Mouse (Mus musculus) liver, adult 2 months (tissue): ENCODE measurements around the gene Cavin1.

ENCODE experiments used
- CTCF ChIP-seq: fragments of 200-500 bp; IDR thresholded peaks from 2 replicates; pipeline ENCODE4 v1.5.1; 2011; ENCODE audit warnings: low read depth, low read length, control low read depth
- POLR2A ChIP-seq: fragments of 200-500 bp; IDR thresholded peaks from 2 replicates; pipeline ENCODE4 v1.6.1; 2011; ENCODE audit warnings: low read length, control low read depth; ENCODE audit not compliant: insufficient read depth; ENCODE audit errors: extremely low read depth

GRCm38 (mm10) chr11:100920887-100921624, 49.6 kb downstream of the Cavin1 start:
- TF ChIP-seq POLR2A: no peak
- TF ChIP-seq CTCF: no peak
